Mouse (Mus musculus): ENCODE data around the gene Emc10. TPM values are rescaled to one million over a fixed set of nuclear protein-coding genes. Genes with fewer than 3 reads are reported as not detected.

The Emc10 gene
- polyA plus RNA-seq, 1 experiment = 224 TPM

- DNase-seq (ENCODE audit: low read depth) = no peak
Measured at GRCm38 (mm10) chr7:44463556-44464225, 32.6 kb downstream of the Emc10 start.

- no peak for DNase-seq (ENCODE audit: low read depth)
Measured at GRCm38 (mm10) chr7:44463056-44463425, 33.3 kb downstream of the Emc10 start.

GRCm38 (mm10) chr7:44462218-44463055 is 33.9 kb downstream of the Emc10 start:
- no peak for DNase-seq (ENCODE audit: low read depth)

GRCm38 (mm10) chr7:44461503-44462217 is 34.7 kb downstream of the Emc10 start:
- DNase-seq (ENCODE audit: low read depth) = no peak

DNA sequence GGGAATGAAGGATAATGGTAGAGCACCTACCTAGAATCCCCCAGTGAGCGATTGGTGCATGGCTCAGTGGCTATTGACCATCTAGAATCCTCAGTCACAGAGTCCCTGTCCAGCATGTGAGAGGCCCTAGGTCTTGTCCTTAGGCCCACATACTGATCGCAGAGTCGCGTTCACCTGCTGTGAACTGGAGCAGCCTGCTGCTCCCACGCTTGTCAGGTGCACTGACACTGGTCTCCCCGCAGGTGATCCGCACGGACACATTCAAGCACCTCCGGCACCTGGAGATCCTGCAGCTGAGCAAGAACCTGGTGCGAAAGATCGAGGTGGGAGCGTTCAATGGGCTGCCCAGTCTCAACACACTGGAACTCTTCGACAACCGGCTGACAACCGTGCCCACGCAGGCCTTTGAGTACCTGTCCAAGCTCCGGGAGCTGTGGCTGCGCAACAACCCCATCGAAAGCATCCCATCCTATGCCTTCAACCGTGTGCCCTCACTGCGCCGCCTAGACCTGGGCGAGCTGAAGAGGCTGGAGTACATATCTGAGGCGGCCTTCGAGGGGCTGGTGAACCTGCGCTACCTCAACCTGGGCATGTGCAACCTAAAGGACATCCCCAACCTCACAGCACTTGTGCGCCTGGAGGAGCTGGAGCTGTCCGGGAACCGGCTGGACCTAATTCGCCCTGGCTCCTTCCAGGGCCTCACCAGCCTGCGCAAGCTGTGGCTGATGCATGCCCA is 35.4 kb downstream of the Emc10 start:
- DNase-seq (ENCODE audit: low read depth) = no peak

DNA sequence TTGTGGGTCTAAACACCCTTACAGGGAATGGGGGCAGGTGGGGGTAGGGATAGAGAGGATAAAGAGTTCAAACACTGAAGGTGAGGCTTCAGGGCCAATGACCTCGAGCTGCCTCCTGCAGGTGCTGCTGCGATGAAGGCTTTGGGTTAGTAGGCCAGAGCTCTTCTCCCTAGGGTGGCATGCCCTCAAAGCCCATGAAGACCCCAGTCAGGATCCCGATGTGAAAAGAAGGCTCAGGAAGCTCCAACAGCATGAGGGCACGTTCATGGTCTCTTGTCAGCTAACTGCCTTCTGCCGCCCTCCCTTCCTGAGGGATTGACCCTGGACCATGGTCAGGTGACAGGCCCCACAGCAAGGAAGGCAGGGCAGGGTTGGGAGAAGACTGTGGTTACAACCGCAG is 36.3 kb downstream of the Emc10 start:
- no peak for DNase-seq (ENCODE audit: low read depth)

DNA sequence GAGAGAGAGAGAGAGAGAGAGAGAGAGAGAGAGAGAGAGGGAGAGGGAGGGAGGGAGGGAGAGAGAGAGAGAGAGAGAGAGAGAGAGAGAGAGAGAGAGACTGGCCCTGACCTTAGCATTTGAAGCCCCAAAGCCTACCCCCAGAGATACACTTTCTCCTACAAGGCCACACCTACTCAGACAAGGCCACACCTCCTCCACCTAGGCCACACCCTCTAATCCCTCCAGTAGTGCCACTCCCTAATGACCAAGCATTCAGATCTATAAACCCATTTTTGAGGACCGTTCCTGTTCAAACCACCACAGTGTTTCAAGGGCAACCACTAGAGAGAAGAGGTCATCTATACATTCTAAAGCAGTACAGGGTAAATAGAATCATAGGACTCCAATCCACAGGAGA is 40.0 kb downstream of the Emc10 start:
- DNase-seq (ENCODE audit: low read depth) = no peak

- no peak for DNase-seq (ENCODE audit: low read depth)
Measured at GRCm38 (mm10) chr7:44453256-44453655, 43.1 kb downstream of the Emc10 start.

- no peak for DNase-seq (ENCODE audit: low read depth)
Measured at GRCm38 (mm10) chr7:44446070-44446855, 50.1 kb downstream of the Emc10 start.

GRCm38 (mm10) chr7:44445528-44445923 is 50.8 kb downstream of the Emc10 start:
- no peak for DNase-seq (ENCODE audit: low read depth)

DNA sequence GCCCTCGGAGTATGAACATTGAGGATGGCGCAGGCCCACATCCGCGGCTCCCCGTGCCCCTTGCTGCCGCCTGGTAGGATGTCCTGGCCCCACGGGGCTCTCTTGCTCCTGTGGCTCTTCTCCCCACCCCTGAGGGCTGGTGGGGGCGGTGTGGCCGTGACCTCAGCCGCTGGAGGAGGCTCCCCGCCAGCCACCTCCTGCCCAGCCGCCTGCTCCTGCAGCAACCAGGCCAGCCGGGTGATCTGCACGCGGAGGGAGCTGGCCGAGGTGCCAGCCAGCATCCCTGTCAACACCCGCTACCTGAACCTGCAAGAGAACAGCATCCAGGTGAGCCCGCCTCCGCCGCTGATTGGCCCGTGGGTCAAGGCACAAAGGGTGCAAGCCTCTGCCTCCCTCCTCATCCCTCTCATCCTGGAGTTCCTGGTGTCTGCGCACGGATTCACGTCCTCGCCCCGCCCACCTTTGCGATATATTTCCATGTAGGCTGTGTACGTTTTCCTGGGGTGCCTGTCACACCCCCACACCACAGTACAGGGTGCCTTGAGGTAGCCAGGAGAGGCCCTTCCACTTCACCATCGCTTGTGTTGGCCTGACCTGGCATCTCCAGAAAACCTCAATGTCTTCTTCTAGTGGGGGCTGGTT is 51.3 kb downstream of the Emc10 start:
- no peak for DNase-seq (ENCODE audit: low read depth)

DNA sequence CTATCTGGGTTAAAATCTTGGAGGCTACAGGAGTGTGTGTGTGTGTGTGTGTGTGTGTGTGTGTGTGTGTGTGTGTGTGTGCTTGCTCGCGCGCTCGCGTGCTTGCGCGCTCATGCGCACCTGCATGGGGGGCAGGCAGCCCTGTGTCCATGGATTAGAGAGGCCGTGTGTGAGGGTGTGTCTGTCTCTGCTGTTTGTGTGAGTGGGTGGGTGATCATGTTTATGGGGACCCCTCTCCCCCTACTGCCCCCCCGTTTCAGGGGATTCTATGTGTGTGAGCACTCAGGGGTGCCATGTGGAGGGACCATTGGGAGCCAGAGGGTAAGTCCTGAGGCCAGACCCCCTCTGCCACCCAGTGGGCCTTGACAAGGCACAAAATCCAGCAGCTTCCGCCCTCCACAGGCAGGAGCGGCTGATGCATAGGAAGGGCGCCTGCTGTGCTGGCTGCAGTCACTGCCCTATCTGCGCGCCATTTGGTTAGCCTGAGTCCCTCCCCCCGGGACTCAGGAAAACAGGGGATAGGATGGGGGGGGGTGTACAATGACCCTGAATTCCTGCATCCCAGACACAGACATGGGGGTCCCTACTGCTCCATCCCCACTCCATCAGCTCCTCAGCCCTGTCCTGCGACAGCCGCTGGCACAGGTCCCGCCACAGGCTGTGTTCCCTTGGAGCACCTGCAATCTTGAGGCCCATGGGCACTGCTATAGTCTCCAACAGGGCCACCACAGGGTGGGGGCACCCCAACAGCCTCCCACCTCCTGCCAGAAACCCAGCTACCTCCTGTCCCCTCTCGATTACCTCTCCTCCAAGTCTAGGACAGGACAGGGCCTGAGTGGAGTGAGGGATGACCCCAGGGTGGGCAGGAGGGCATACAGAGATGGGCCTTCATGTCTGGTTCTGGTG is 52.8 kb downstream of the Emc10 start:
- DNase-seq (ENCODE audit: low read depth) = no peak

DNA sequence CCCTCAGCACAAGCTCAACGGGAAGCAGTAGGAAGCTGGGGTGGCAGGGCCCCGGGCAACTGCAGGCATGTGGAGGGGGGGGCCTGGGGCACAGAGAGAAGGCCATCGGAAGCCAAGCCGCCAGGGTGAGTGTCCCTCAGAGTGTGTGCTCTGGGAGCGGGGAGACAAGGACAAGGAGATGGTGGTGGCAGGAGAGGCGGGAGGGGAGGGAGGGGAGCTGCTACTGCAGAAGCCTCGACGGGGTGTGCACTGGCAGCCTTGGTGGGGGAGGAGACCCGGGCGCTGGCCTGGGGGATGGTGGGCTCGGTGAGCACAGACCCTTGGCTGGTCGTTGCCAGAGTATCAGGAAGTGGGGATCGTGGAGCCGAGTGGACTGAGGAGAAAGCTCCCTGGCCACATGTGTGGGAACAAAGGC is 53.9 kb downstream of the Emc10 start:
- DNase-seq (ENCODE audit: low read depth) = no peak

- no peak for DNase-seq (ENCODE audit: low read depth)
Measured at GRCm38 (mm10) chr7:44441648-44442109, 54.6 kb downstream of the Emc10 start.

DNA sequence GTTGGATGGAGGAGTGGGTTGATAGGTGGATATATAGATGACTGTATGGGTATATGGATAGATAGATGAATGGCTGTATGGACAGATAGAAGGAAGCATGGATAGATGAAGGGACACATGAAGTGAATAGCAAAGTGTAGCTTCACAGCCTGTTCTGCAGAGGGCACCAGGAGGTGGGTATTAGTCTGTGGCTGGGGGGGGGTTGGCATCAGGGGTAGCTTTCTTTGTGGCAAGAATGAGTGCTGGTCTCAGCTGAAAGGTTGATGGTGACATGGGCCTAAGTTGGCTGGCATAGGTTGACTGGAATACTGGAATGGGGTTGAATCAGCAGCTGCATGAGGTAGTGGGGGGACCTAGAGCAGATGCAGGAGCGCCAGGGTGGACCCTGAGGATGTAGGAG is 55.1 kb downstream of the Emc10 start:
- DNase-seq (ENCODE audit: low read depth) = no peak

- DNase-seq (ENCODE audit: low read depth) = no peak
Measured at GRCm38 (mm10) chr7:44440479-44440878, 55.9 kb downstream of the Emc10 start.
